Mouse (Mus musculus) embryo, embryonic 11.5 days (tissue): Measurements from ENCODE around the gene Togaram1.

Experiments used
- DNase-seq: peaks from one replicate; pipeline ENCODE4 v3.0.0-alpha.2; 2012; ENCODE audit warnings: low read depth, low spot score

Togaram1 gene

DNA sequence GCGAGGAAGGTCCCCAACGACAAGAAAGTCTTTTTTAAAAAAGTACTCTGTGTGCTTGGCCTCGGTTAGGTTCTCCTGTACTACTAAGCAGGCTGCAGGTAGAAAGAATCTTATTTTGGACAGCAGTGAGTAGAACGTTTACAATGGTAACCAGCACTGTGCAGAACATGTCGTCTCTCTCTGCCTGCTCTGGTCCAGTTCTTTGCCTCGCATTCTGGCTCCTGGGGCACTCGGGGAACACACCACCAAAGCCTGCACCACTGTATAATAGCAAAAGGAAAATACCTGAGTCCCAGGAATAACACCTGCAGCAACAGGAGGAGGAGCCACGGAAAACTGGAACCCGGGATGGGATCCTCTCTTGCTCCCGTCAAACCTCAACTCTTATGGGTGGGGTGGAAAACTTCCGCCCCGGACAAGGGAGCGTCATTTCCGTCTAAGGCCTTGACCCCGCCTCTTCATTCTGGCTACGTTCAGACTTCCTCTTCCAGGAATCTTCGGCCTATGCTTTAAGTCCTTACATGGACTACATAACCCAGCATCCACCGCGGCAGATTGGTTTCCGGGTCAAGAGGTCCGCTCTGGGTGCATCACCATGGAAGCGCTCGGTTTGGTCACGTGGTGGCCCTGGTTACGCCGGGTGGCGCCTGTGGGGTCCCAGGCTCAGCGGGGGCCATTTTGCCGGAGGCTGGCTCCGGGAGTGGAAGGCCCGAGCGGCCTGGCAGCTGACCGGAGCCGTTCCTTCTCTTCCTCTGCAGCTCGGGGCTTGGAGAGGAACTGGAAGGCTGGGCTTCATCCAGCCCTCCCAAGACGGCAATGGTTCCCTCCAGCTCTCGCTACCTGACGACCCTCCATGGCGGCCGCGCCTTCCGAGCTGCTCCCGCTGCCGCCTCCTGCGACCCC, at the start of gene Togaram1, which contains the start of gene Klhl28:
Gene Togaram1 (plus strand): TSS at position 681 of the 903 bp plus-strand sequence.
Gene Klhl28 (minus strand): TSS at position 411 of the 903 bp plus-strand sequence.
- peak; percentile 98 for DNase-seq

DNA sequence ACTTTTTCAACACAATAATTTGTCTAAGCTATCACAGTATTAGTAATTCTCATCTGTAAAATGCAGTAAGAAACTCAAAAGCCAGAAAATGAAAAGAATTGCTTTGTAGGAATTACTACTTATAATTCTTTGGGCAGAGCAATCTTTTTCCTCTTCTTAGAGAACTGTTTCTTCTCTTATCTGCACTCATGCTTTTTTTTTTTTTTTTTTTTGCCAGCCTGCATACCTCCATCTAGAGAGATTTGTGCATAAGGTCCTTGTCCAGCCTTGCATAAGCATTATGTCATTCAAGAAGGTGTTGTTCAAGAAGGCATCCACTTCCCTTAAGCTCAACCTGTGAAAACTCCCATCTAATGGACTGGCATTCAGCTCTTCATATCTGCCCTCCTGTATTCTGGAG, 48.9 kb upstream of the Togaram1 start:
- DNase-seq = no peak

- peak; percentile 90 for DNase-seq
Observed at GRCm38 (mm10) chr12:64917578-64918471, 47.8 kb upstream of the Togaram1 start, which contains the start of gene Gm527. Gene Gm527, plus strand, starts transcription at chr12:64917906.

GRCm38 (mm10) chr12:64937493-64937892, 28.1 kb upstream of the Togaram1 start:
- no peak for DNase-seq

DNA sequence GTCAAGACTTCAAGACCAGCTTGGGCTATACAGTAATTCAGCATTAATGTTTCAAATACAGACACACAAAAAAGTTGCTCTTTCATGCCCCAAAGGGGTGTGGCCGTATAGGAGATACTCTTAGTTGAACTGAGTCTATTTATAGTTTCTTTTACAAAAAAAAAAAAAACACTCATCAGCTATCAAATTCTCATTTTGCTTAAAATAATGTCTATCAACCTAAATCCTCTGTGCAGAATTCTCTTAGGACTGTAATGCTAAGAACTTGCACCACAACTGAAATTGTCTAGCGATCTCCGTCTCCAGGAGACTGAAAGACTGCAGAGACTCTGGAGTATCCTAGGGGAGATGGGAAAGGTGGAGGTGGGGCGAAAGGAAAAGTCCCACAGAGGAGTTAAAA, 1.0 kb upstream of the Togaram1 start:
- no peak for DNase-seq

DNA sequence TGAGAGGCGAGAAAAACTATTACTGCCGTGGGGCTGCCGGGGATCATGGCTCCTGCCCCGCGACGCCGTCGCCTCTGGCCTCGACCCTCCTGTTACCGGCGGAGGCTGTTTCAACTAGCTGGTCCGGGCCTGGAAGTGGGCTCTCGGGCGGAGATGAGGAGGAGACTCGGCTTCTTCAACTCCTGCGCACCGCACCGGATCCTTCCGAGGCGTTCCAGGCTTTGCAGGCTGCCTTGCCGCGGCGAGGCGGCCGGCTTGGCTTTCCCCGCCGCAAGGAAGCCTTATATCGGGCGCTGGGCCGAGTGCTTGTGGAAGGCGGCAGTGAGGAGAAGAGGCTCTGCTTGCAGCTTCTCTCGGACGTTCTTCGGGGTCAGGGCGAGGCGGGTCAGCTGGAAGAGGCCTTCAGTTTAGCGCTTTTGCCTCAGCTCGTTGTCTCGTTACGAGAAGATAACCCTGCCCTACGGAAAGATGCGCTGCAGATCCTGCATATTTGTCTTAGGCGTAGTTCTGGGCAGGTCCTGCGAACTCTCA, 562 bp downstream of the Togaram1 start:
- DNase-seq = no peak

DNA sequence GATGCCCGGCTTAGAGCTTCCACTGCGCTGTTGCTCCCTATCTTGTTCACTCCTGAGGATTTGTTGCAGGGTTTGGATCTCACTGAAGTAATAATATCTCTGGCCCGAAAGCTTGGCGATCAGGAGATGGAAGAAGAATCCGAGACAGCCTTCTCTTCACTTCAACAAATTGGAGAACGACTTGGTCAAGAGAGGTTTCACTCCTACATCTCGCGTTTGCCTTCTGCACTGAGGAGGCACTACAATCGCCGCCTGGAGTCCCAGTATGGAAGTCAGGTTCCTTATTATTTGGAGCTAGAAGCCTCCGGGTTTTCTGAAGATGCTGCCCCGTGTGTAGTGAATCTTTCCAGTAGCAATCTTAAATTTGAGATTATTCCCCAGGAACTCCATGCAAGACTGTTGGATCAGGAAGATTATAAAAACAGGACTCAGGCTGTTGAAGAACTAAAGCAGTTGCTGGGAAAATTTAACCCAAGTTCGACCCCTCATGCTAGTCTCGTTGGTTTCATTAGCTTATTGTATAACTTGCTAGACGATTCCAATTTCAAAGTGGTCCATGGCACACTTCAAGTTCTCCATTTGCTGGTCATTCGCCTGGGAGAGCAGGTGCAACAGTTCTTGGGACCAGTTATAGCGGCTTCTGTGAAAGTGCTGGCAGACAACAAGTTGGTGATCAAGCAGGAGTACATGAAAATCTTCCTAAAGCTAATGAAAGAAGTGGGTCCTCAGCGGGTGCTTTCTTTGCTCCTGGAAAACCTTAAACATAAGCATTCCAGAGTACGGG, 1.2 kb downstream of the Togaram1 start:
- DNase-seq = no peak

DNA sequence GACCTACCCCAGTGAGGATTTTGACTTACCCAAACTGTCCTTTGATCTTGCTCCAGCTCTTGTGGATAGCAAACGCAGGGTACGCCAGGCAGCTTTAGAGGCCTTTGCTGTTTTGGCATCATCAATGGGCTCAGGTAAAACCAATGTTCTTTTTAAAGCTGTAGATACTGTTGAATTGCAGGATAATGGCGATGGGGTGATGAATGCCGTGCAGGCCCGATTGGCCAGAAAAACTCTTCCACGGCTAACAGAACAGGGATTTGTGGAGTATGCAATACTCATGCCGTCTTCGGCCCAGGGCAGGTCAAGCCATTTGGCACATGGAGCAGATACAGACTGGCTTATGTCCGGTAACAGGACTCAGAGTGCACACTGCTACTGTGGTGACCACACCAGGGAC, 1.9 kb downstream of the Togaram1 start:
- no peak for DNase-seq

- no peak for DNase-seq
Observed at GRCm38 (mm10) chr12:64968067-64968466, 2.5 kb downstream of the Togaram1 start.

GRCm38 (mm10) chr12:64971399-64971798, 5.8 kb downstream of the Togaram1 start:
- DNase-seq = no peak

GRCm38 (mm10) chr12:64972063-64972462, 6.5 kb downstream of the Togaram1 start:
- no peak for DNase-seq

- DNase-seq = no peak
Observed at GRCm38 (mm10) chr12:64975558-64975957, 10.0 kb downstream of the Togaram1 start.

GRCm38 (mm10) chr12:64976191-64976590, 10.6 kb downstream of the Togaram1 start:
- DNase-seq = no peak

DNA sequence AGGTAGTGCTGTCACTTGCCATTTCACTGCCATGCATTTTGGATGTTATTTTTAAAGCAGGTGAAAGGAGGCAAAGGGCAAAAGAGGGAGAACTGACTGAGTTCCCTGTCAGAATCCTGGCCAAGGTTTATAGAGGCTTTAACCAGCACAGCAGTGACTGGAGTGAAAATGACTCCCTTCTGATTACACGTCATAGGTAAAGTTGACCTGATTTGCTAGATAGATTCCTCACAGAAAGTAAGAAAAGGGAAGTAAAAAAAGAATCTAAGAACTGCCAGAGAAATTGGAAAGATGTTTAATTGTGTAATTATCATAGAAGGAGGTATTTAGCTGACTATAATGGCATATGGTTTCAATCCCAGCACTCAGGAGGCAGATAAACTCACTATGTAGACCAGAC, 11.9 kb downstream of the Togaram1 start:
- no peak for DNase-seq

DNA sequence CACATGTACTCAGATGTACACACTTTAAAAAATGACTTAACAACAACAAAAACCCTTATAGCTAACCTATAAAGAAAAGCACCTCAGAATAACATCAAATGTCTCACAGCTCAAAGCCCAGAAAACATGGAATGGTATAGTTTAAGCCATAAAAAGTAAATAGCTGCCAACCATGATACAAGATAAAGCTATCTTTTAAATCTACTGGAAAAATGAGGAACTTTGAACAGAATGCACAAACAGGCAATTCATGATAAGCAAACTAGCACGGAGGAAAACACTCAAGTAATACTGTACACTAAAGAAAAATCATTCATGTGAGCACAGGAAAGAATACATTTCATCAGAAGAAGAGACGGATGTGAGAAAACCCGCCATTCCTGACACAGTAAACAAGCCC, 42.1 kb downstream of the Togaram1 start:
- DNase-seq = no peak

DNA sequence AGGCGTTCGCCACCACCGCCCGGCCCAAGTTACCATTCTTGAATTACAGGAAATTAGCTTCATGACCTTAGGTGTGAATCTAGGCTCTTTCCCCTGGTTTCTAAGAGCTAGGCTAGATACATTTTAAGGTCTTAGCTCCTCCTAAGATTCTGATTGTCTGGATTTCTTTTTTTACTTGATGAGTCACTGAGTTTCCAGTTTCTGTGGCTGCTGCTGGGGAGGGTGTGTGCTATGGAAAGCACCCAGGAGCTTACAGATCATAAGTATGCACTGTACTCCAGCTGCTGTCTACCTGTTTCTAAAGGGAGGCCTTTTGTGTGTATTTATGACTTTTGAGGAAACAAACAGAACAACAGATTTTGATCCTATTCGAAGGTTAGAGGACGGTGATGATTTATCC, 57.2 kb downstream of the Togaram1 start:
- DNase-seq = no peak

GRCm38 (mm10) chr12:65035839-65036189, 70.2 kb downstream of the Togaram1 start:
- no peak for DNase-seq

GRCm38 (mm10) chr12:65036190-65036870, 70.7 kb downstream of the Togaram1 start, which contains the start of gene Prpf39:
Gene Prpf39, plus strand, starts transcription at chr12:65036333.
- peak; percentile 85 for DNase-seq

GRCm38 (mm10) chr12:65036892-65037545, 71.4 kb downstream of the Togaram1 start:
- DNase-seq = no peak

- DNase-seq = no peak
Observed at GRCm38 (mm10) chr12:65037546-65037937, 71.9 kb downstream of the Togaram1 start.
